Mouse (Mus musculus) lung, postnatal 25 days (tissue): ENCODE measurements around the gene Jmjd7.

ENCODE experiments used
- DNase-seq: peaks from one replicate; pipeline ENCODE4 v3.0.0; 2022; ENCODE audit warnings: low spot score

Gene Jmjd7

GRCm38 (mm10) chr2:120026984-120027949, at the start of gene Jmjd7, which contains the start of gene Gm28042:
TSS of gene Jmjd7 (plus strand) at chr2:120027483.
TSS of gene Gm28042 (plus strand) at chr2:120027493.
- peak; percentile 94 for DNase-seq

- DNase-seq, result no peak
These were observed 46.8 kb upstream of the Jmjd7 start for GRCm38 (mm10) chr2:119980343-119980986.

GRCm38 (mm10) chr2:119981631-119982030, 45.7 kb upstream of the Jmjd7 start:
- no peak for DNase-seq

GRCm38 (mm10) chr2:119985871-119986270, 41.4 kb upstream of the Jmjd7 start:
- peak; percentile 81 for DNase-seq

GRCm38 (mm10) chr2:119986369-119986768, 40.9 kb upstream of the Jmjd7 start:
- DNase-seq, result no peak

GRCm38 (mm10) chr2:119987441-119987840, 39.8 kb upstream of the Jmjd7 start:
- DNase-seq, result no peak

GRCm38 (mm10) chr2:119988952-119989351, 38.3 kb upstream of the Jmjd7 start:
- DNase-seq, result no peak

- no peak for DNase-seq
These were observed 36.4 kb upstream of the Jmjd7 start for GRCm38 (mm10) chr2:119990881-119991280.

- no peak for DNase-seq
These were observed 34.9 kb upstream of the Jmjd7 start for GRCm38 (mm10) chr2:119992349-119992748.

GRCm38 (mm10) chr2:119993515-119993914, 33.8 kb upstream of the Jmjd7 start:
- no peak for DNase-seq

- DNase-seq, result no peak
These were observed 32.4 kb upstream of the Jmjd7 start for GRCm38 (mm10) chr2:119994839-119995238.

- DNase-seq, result no peak
These were observed 31.6 kb upstream of the Jmjd7 start for GRCm38 (mm10) chr2:119995391-119996281.

- DNase-seq, result no peak
These were observed 29.9 kb upstream of the Jmjd7 start for GRCm38 (mm10) chr2:119997354-119997753.

- DNase-seq, result peak; percentile 35
These were observed 27.6 kb upstream of the Jmjd7 start for GRCm38 (mm10) chr2:119999731-120000130.

- DNase-seq, result peak; percentile 76
These were observed 26.2 kb upstream of the Jmjd7 start for GRCm38 (mm10) chr2:120000882-120001584.

GRCm38 (mm10) chr2:120001956-120002355, 25.3 kb upstream of the Jmjd7 start:
- DNase-seq, result no peak

- DNase-seq, result no peak
These were observed 23.3 kb upstream of the Jmjd7 start for GRCm38 (mm10) chr2:120003970-120004369.

GRCm38 (mm10) chr2:120006696-120007095, 20.6 kb upstream of the Jmjd7 start:
- no peak for DNase-seq

GRCm38 (mm10) chr2:120007680-120008210, 19.5 kb upstream of the Jmjd7 start:
- no peak for DNase-seq

- peak; percentile 39 for DNase-seq
These were observed 18.6 kb upstream of the Jmjd7 start for GRCm38 (mm10) chr2:120008672-120009071.
